Comparison of ENCODE assay signal across 15 mouse cellular contexts in genomic region chr19:56584288-56584687, GRCm38 (mm10).
"Had no signal": no experiment of that assay in that cellular context is flagged by ENCODE, and none has a peak within 500 bp of the region (broad histone marks: within the 10 kb centered on the region; RNA-seq: fewer than 3 reads in every experiment).

No protein-coding gene starts in this region.

- H3K27ac ChIP-seq: neural tube, embryonic 12.5 days; neural tube, embryonic 13.5 days; neural tube, embryonic 15.5 days; stomach, embryonic 15.5 days had no signal

- H3K4me3 ChIP-seq: neural tube, embryonic 12.5 days; neural tube, embryonic 13.5 days; neural tube, embryonic 15.5 days; stomach, embryonic 15.5 days had no signal

- H3K9me3 ChIP-seq: neural tube, embryonic 12.5 days; neural tube, embryonic 13.5 days; neural tube, embryonic 15.5 days; stomach, embryonic 15.5 days had no signal

- DNase-seq: right cerebral cortex, adult 18-20 months; right cerebral cortex, postnatal 14 days; right cerebral cortex, postnatal 25 days; right cerebral cortex, postnatal 4 days; spleen, adult 18-20 months; thymus, adult 18-20 months; thymus, adult 2 months; thymus, postnatal 14 days; thymus, postnatal 25 days; thymus, postnatal 36 days; thymus, postnatal 4 days had no signal

- H3K27me3 ChIP-seq: neural tube, embryonic 12.5 days; neural tube, embryonic 13.5 days; neural tube, embryonic 15.5 days; stomach, embryonic 15.5 days had no signal

- H3K4me1 ChIP-seq: neural tube, embryonic 12.5 days; neural tube, embryonic 13.5 days; stomach, embryonic 15.5 days had no signal
